Mouse (Mus musculus): ENCODE results near the gene Tspo. TPM values are rescaled to one million over a fixed set of nuclear protein-coding genes. Genes with fewer than 3 reads are reported as not detected.

The Tspo gene
- polyA plus RNA-seq (2014; fragmentation: Nextera tagmentation; extraction: Ambion mirVana): 57.8 and 60.7 TPM in 2 replicates

- Histone ChIP-seq H3K4me2 (replicated peaks; ENCODE audit: low read depth, low read length) (peak within 1 kb of the TSS; percentile 70), H3K36me3 (ENCODE audit: control insufficient read depth, insufficient read depth, low read length) (no peaks in the 10 kb centered on the region), H3K4me3 (ENCODE audit: low read length) (peak within 1 kb of the TSS; percentile 49), H3K27me3 (ENCODE audit: control insufficient read depth, insufficient read depth, low read length) (no peaks in the 10 kb centered on the region), H3K9ac (ENCODE audit: low read depth, low read length) (peak within 1 kb of the TSS; percentile 53), H3K27ac (ENCODE audit: low read depth, low read length) (peak within 1 kb of the TSS; percentile 7; the same call in 1 of the 2 replicates), H3K9me3 (ENCODE audit: control insufficient read depth, low read length) (no peaks in the 10 kb centered on the region), H3K4me1 (ENCODE audit: control insufficient read depth, insufficient read depth, low read length) (no peaks in the 10 kb centered on the region)
- ATAC-seq (ENCODE audit: low FRiP score, low TSS enrichment): peak; percentile 54
- 1% methylated on average over 26 of the region's 28 CpGs for WGBS
Observed at GRCm38 (mm10) chr15:83563327-83563856, at the start of gene Tspo, which contains the start of gene Mcat. TSS of gene Tspo (plus strand) at chr15:83563592. TSS of gene Mcat (minus strand) at chr15:83563787.

DNA sequence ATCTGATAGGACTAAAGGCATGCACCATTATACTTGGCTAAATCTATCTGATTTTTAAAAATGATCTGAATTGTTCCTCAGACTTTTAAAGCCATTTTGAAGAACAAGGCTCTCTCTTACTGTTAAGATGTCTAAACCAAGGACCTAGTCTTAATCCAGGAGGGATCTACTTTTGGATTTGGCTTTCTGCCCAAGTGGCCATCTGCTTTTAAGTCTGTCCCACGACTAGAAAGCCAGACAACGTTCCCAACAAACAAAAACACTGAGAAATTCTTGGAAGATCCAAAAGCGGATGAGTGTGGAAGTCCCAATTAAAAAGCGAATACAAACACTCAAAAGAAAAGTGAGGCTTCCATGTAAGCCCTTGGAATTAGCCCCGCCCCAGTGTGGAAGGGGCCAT, 48.4 kb upstream of the Tspo start:
- Histone ChIP-seq H3K9me3 (ENCODE audit: control insufficient read depth, low read length) (no peaks in the 10 kb centered on the region), H3K36me3 (ENCODE audit: control insufficient read depth, insufficient read depth, low read length) (no peaks in the 10 kb centered on the region), H3K9ac (ENCODE audit: low read depth, low read length) (no peak overlapping the region), H3K4me1 (ENCODE audit: control insufficient read depth, insufficient read depth, low read length) (0 out of 2 replicates have a peak, but pooled peaks cover 7% of the 10 kb centered on the region), H3K4me3 (ENCODE audit: low read length) (no peak overlapping the region), H3K27ac (ENCODE audit: low read depth, low read length) (no peak overlapping the region), H3K4me2 (replicated peaks; ENCODE audit: low read depth, low read length) (no peak overlapping the region), H3K27me3 (ENCODE audit: control insufficient read depth, insufficient read depth, low read length) (no peaks in the 10 kb centered on the region)
- no peak for ATAC-seq (ENCODE audit: low FRiP score, low TSS enrichment)
- WGBS: 76% methylated on average over 5 of the region's 5 CpGs

DNA sequence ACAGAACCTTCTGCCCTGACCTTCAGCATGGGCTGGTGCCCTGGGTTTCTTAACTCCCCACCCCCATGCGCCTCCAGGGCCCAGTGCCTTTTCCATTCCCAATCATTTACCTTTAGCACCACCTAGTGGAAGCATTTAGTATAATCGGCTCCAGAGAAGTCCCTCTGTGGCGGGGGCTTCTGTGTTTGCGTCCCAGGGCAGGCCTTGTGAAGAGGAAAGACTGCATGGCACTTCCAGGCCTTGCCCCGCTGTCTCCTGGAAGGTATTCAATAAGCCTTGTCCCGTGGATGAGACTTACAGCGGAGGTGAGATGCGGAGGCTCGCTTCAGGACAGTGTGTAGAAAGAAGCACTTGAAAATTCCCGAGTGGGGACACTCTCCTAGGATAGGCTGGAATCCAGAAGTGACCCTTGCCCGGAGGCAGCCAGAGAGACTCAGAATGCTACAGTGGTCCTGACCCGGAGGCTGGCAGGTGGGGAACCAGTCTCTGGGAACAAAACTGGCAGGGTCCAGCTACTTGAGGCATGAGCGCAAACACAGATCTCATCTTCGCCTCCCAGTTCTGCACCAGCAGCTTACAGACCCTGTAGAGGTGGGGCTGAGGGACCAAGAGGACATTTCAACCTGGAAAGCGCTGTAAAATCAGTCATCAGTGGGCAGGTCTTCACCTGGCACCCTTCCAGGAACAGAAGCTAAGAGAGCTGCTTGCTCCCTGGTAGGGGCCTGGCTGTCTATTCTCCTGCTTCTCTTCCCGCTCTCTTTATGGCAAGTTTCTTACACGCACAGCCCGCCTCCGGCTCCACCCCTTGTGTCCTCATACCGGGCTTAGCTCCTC, 45.0 kb upstream of the Tspo start:
- no peaks in the 10 kb centered on the region for H3K27me3 ChIP-seq (ENCODE audit: control insufficient read depth, insufficient read depth, low read length)
- 0 out of 2 replicates have a peak overlapping the region, but pooled peaks have one; percentile 25 for H3K9ac ChIP-seq (ENCODE audit: low read depth, low read length)

GRCm38 (mm10) chr15:83520861-83521382, 42.5 kb upstream of the Tspo start:
- peaks cover 3% of the 10 kb centered on the region for H3K27me3 ChIP-seq (ENCODE audit: control insufficient read depth, insufficient read depth, low read length)
- no peaks in the 10 kb centered on the region for H3K36me3 ChIP-seq (ENCODE audit: control insufficient read depth, insufficient read depth, low read length)
- no peak for ATAC-seq (ENCODE audit: low FRiP score, low TSS enrichment)
- H3K4me2 ChIP-seq (replicated peaks; ENCODE audit: low read depth, low read length): no peak overlapping the region
- no peak overlapping the region for H3K9ac ChIP-seq (ENCODE audit: low read depth, low read length)
- H3K27ac ChIP-seq (ENCODE audit: low read depth, low read length): no peak overlapping the region
- WGBS: 88% methylated on average over 6 of the region's 6 CpGs
- peaks cover 12% of the 10 kb centered on the region for H3K4me1 ChIP-seq (ENCODE audit: control insufficient read depth, insufficient read depth, low read length)
- no peaks in the 10 kb centered on the region for H3K9me3 ChIP-seq (ENCODE audit: control insufficient read depth, low read length)
- no peak overlapping the region for H3K4me3 ChIP-seq (ENCODE audit: low read length)

More for the DNA sequence above, 45.0 kb upstream of the Tspo start:
- no peaks in the 10 kb centered on the region for H3K9me3 ChIP-seq (ENCODE audit: control insufficient read depth, low read length)
- no peaks in the 10 kb centered on the region for H3K36me3 ChIP-seq (ENCODE audit: control insufficient read depth, insufficient read depth, low read length)
- H3K4me2 ChIP-seq (replicated peaks; ENCODE audit: low read depth, low read length): no peak overlapping the region
- 29% methylated on average over 20 of the region's 20 CpGs for WGBS
- no peak overlapping the region for H3K27ac ChIP-seq (ENCODE audit: low read depth, low read length)
- no peak overlapping the region for H3K4me3 ChIP-seq (ENCODE audit: low read length)
- ATAC-seq (ENCODE audit: low FRiP score, low TSS enrichment): peak; percentile 77
- H3K4me1 ChIP-seq (ENCODE audit: control insufficient read depth, insufficient read depth, low read length): peaks cover 8% of the 10 kb centered on the region; the same call in 1 of the 2 replicates

- no peak for ATAC-seq (ENCODE audit: low FRiP score, low TSS enrichment)
- peaks cover 23% of the 10 kb centered on the region for H3K4me1 ChIP-seq (ENCODE audit: control insufficient read depth, insufficient read depth, low read length)
- H3K27me3 ChIP-seq (ENCODE audit: control insufficient read depth, insufficient read depth, low read length): peaks cover 25% of the 10 kb centered on the region
- H3K9ac ChIP-seq (ENCODE audit: low read depth, low read length): no peak overlapping the region
- H3K9me3 ChIP-seq (ENCODE audit: control insufficient read depth, low read length): no peaks in the 10 kb centered on the region
- no peak overlapping the region; the same call in 1 of the 2 replicates for H3K4me2 ChIP-seq (replicated peaks; ENCODE audit: low read depth, low read length)
- H3K4me3 ChIP-seq (ENCODE audit: low read length): no peak overlapping the region
- 34% methylated on average over 7 of the region's 7 CpGs for WGBS
- no peaks in the 10 kb centered on the region for H3K36me3 ChIP-seq (ENCODE audit: control insufficient read depth, insufficient read depth, low read length)
- no peak overlapping the region for H3K27ac ChIP-seq (ENCODE audit: low read depth, low read length)
Observed at GRCm38 (mm10) chr15:83523196-83523595, 40.2 kb upstream of the Tspo start.

DNA sequence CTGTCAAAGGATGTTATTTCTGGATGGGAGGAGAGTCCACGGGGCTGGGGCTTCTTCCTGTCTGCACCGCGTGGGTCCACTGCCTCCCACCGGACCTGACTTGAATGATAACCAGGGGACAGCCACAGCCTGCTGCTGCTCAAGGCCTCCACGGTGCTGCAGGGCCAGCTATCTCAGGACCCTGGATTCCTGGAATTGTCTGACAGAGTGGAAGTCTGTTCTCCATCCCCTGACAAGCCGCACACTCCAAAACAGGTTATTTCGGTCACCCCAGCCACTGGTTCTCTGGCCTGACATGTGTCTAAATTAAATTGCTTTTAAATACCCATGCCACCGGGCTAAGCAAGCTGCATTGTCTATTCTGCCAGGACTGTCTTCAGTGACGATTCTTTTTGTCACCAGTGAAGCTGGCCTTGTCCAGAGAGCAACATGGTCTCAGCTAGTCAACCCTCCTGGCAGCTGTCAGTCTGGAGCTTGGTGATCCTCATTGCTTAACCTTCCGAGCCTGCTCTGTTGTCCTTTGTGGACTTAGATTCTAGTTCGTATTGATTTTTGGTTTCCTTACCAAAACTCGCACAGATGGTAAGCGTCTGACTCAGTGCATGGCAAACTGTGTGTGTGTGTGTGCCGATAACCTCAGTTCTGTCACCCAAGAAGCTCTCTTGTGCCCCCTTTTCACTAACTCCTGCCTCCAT, 39.6 kb upstream of the Tspo start:
- ATAC-seq (ENCODE audit: low FRiP score, low TSS enrichment): no peak
- Histone ChIP-seq H3K36me3 (ENCODE audit: control insufficient read depth, insufficient read depth, low read length) (no peaks in the 10 kb centered on the region), H3K27ac (ENCODE audit: low read depth, low read length) (no peak overlapping the region), H3K4me3 (ENCODE audit: low read length) (no peak overlapping the region), H3K9ac (ENCODE audit: low read depth, low read length) (no peak overlapping the region), H3K4me2 (replicated peaks; ENCODE audit: low read depth, low read length) (no peak overlapping the region), H3K4me1 (ENCODE audit: control insufficient read depth, insufficient read depth, low read length) (peaks cover 17% of the 10 kb centered on the region), H3K27me3 (ENCODE audit: control insufficient read depth, insufficient read depth, low read length) (peaks cover 27% of the 10 kb centered on the region), H3K9me3 (ENCODE audit: control insufficient read depth, low read length) (no peaks in the 10 kb centered on the region)
- WGBS: 62% methylated on average over 14 of the region's 14 CpGs

DNA sequence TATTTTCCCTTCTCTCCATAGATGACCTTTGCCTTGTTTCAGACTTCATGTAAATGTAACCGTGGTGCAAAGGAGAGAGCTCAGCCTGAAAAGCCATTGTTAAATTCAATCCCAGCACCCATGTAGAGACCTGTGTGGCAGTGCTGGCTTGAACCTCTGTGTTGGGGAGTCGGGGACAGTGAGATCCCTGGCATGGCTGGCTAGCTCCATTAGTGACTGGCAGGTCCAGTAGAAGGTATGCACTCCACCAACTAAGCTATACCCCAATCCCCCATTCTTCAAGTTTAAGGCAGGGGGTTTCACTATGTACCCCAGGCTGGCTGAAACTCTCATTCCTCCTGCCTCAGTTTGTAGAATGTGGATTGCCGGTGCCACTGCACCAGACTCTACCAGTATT, 39.1 kb upstream of the Tspo start:
- H3K27me3 ChIP-seq (ENCODE audit: control insufficient read depth, insufficient read depth, low read length): peaks cover 27% of the 10 kb centered on the region
- no peak for ATAC-seq (ENCODE audit: low FRiP score, low TSS enrichment)
- no peak overlapping the region for H3K4me2 ChIP-seq (replicated peaks; ENCODE audit: low read depth, low read length)
- WGBS: 86% methylated on average over 3 of the region's 3 CpGs
- H3K9me3 ChIP-seq (ENCODE audit: control insufficient read depth, low read length): no peaks in the 10 kb centered on the region
- H3K36me3 ChIP-seq (ENCODE audit: control insufficient read depth, insufficient read depth, low read length): no peaks in the 10 kb centered on the region
- no peak overlapping the region for H3K9ac ChIP-seq (ENCODE audit: low read depth, low read length)
- H3K4me3 ChIP-seq (ENCODE audit: low read length): no peak overlapping the region
- peaks cover 20% of the 10 kb centered on the region for H3K4me1 ChIP-seq (ENCODE audit: control insufficient read depth, insufficient read depth, low read length)
- H3K27ac ChIP-seq (ENCODE audit: low read depth, low read length): no peak overlapping the region

DNA sequence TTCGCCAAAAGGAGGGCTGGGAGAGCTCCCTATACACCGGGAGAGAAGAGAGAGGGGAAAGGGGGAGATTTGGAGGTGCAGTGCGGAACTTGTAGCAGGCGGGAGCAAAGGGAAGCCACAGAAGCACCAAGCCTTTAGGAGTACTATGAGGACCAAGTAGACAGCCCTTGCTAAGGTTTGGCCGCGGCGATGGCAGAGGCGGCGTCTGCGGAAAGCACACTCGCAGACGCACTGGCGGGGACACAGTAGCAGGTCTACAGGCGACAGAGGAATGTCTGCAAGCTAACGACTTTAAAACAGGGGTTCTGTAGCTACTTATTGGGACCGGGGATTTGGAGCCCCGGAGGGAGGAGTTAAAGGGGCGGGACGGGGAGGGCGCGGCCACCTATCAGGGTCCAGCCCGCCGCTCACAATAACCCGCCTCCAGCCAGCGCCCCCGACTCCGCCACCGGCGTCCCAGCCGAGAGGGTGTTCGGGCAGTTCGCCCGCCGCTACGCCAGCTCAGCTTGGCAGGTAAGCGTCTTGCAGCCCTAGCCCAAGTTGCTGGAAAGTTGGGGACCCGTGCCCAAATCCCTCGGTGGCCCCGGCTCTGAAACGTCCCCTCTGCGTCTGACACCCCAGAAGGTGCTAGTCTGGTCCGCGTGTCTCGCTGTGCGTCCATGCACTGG, 36.8 kb upstream of the Tspo start, which contains the start of gene Bik:
Gene Bik (plus strand): TSS at position 439 of the 668 bp plus-strand sequence.
- peak; percentile 71 for ATAC-seq (ENCODE audit: low FRiP score, low TSS enrichment)
- peaks cover 27% of the 10 kb centered on the region for H3K27me3 ChIP-seq (ENCODE audit: control insufficient read depth, insufficient read depth, low read length)

More for the DNA sequence above, 36.8 kb upstream of the Tspo start, which contains the start of gene Bik:
- 1% methylated on average over 44 of the region's 45 CpGs for WGBS
- no peak within 1 kb of the TSS for H3K27ac ChIP-seq (ENCODE audit: low read depth, low read length)
- H3K4me3 ChIP-seq (ENCODE audit: low read length): peak within 1 kb of the TSS; percentile 49
- peaks cover 30% of the 10 kb centered on the region for H3K4me1 ChIP-seq (ENCODE audit: control insufficient read depth, insufficient read depth, low read length)
- H3K36me3 ChIP-seq (ENCODE audit: control insufficient read depth, insufficient read depth, low read length): no peaks in the 10 kb centered on the region
- no peaks in the 10 kb centered on the region for H3K9me3 ChIP-seq (ENCODE audit: control insufficient read depth, low read length)
- H3K4me2 ChIP-seq (replicated peaks; ENCODE audit: low read depth, low read length): peak within 1 kb of the TSS; percentile 84
- peak within 1 kb of the TSS; percentile 51 for H3K9ac ChIP-seq (ENCODE audit: low read depth, low read length)
